Mouse (Mus musculus): ENCODE measurements around the gene Myh14. TPM values are rescaled to one million over a fixed set of nuclear protein-coding genes. Genes with fewer than 3 reads are reported as not detected.

Myh14 gene
- total RNA-seq, 1 experiment from 2014 or later = 4.3 TPM

GRCm38 (mm10) chr7:44630437-44630836, 40.2 kb downstream of the Myh14 start:
- DNase-seq = no peak

DNA sequence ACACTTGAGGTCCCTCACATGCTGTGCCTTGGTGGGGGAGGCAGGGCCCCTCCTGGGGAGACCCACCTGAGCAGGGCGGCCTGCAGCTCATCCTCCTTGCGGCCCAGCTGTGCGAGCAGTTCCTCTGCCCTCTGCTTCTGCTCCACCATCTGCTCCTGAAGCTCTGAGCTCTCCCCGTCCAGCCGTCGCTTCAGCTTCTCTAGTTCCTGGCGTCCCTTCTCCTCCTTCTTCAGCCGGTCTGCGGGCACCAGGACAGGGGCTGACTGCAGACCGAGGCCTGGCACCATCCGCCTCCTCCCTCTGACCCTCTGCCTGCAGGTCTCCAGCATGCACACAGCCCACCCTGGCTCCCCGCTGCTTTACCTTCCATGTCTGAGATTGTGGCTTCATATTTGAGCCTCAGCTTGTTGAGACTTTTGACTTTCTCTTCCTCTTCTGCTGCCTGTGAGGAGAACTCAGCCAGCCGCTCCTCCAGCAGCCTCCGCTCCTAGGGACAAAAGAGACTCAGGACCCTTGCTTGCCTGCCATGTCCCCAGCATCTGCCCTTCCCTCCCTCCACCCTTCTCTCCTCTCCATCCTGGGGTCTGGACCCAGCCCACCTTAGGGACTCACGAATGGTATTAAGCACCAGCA, 42.1 kb downstream of the Myh14 start:
- DNase-seq = no peak

GRCm38 (mm10) chr7:44626966-44627365, 43.7 kb downstream of the Myh14 start:
- no peak for DNase-seq

DNA sequence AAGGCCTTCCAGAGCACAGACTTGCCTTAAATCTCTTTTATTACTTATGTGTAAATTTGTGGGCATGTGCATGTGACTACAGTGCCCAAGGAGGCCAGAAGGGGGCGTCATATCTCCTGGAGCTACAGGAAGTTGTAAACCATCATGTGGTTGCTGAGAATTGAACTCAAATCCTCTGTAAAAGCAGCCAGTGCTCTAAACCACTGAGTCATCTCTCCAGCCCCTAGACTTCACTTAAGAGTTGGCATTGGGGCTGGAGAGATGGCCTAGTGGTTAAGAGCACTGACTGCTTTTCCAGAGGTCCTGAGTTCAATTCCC, 44.6 kb downstream of the Myh14 start:
- DNase-seq = no peak

- DNase-seq = no peak
Observed at GRCm38 (mm10) chr7:44625241-44626067, 45.2 kb downstream of the Myh14 start.

DNA sequence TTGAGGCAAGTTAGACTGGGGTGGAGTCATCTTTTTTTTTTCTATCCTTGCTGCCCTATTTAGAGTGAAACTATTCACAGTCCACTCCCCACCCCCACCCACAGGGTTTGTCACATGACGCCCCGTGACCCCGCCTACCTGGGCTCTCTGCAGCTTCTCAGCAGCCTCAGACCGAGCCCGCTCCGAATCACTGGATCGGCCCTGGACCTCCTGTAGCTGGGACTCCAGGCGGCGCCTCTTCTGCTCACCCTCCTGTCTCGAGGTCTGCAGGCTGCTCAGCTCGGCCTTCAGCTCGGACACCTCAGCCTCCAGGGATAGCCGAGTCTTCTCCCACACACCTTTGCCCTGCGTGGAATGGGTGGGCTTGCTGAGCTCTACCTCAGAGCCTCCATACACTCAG, 45.8 kb downstream of the Myh14 start:
- no peak for DNase-seq

- no peak for DNase-seq
Observed at GRCm38 (mm10) chr7:44624543-44624826, 46.2 kb downstream of the Myh14 start.

GRCm38 (mm10) chr7:44623714-44624542, 46.7 kb downstream of the Myh14 start:
- no peak for DNase-seq

GRCm38 (mm10) chr7:44617059-44617458, 53.6 kb downstream of the Myh14 start:
- DNase-seq = no peak

DNA sequence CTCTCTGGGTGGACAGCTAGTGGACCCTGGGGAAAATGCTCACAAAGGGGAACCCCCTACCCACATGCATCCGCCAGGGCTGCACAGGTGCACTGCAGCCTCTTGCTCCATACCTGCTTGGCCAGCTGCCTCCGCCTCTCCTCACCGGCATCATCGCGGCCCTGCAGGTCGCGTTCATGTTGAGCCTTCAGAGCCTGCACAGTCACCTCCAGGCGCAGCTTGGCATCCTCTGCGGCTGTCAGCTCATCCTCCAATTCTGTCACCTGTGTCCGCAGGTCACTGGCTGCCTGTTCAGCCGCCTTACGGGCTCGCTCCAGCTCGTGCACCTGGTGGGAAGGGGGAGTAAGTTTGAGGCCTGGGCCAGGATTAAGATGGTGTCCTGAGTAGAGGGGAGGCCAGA, 54.7 kb downstream of the Myh14 start:
- no peak for DNase-seq

- DNase-seq = no peak
Observed at GRCm38 (mm10) chr7:44615309-44615708, 55.3 kb downstream of the Myh14 start.

DNA sequence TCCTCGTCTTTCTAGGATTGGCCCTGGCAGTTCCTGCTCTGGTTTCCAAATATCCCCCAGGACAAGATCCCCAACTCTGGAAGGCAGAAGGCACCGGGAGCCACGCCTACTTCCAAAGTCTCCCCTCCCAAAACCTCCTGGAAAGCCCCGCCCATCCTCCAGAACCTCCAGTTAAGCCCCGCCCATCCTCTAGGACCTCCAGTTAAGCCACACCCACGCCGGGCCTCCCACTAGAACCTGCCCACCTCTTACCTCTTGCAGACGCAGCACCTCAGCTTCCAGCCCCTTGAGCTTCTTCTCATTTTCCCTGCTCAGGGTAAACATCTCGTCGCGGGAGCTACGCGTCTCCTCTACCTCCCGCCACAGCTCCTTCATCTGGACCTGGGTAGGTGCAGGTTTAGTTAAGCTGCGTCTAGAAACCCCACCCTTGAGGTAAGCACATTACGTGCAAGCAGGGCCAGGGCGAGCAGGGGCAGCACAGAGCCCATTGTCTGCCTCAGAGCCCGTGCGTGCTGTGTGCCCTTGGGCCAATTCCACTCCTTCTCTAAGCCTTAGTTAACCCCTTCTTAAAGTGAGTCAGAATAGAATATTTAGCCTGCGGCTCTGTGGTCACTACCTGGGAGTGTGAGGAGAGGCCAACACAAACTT, 56.5 kb downstream of the Myh14 start:
- no peak for DNase-seq

- DNase-seq = no peak
Observed at GRCm38 (mm10) chr7:44612192-44612591, 58.5 kb downstream of the Myh14 start.

- DNase-seq = no peak
Observed at GRCm38 (mm10) chr7:44606171-44606901, 64.3 kb downstream of the Myh14 start.

GRCm38 (mm10) chr7:44605436-44605835, 65.2 kb downstream of the Myh14 start:
- DNase-seq = no peak

DNA sequence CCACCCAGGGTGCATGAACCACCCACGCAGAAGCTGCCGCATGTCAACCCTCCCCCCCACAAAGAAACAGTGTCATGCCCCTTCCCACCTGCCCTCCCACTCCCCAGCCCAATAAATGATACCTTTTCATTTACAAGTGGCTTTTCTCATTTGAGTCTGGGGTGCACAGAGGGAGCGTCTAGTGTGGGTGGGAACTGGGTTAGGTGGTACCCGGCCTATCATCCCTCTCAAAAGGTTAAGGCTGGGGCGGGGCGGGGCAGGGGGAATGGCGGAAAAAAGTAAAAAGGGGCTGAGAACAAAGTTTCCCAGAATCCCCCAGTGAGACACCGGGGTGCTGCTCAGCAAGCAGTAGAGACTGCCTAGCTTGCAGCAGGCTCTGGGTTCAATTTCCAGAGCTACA, 66.0 kb downstream of the Myh14 start:
- DNase-seq = no peak

DNA sequence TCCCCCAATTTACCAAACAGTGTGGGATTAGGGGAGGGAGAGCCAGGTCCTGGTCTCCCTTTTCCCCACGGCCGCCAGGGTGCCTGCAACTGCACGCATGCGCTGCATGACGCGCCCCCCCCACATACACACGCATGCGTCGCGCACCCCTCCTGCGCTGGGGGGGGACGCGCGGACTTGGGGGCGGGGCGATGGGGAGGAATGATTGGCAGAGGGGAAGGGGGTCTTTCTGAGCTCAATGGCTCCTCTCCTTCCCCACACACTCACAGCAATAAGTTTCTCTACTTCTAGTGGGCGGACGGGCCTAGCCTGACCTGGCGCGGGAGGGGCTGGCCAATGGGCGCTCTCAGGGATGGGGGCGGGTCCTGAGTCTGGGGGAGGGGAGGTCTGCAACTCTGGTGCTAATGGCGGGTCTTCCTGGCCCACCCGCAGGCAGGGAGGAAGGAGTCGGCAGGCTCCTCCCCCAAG, 66.5 kb downstream of the Myh14 start:
- peak; percentile 43 for DNase-seq

DNA sequence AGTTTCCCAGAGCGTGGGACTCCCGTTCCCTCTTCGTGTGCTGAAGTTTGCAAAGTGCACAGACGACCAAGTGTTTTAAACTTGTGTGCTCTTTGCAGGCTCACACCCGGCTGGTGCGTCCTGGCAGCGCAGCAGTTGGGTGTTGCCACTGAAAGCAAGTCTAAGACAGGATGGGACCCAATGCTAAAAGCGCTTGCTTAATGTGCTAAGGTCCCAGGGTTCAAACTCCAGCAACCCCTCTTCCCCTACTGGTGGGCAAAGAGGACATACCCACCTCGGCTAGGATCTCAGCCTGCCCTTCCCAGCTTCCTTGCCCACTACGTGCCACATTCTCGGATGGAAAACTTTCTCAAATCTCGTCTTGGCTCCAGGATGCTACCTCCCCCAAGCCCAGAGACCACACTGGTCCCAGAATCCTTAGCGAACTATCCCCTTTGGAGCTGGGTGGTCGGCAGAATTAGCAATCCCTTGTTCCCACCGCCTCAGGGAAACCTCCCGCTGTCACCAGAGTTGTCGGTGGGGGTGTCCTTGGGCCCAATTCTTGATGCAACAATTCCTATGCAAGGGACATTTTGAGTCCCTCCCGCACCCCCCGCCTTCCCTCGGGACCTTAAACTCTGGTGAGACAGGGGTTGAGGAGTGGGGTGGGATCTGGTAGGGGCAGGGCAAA, 67.3 kb downstream of the Myh14 start:
- DNase-seq = no peak

GRCm38 (mm10) chr7:44602443-44602842, 68.2 kb downstream of the Myh14 start:
- no peak for DNase-seq

DNA sequence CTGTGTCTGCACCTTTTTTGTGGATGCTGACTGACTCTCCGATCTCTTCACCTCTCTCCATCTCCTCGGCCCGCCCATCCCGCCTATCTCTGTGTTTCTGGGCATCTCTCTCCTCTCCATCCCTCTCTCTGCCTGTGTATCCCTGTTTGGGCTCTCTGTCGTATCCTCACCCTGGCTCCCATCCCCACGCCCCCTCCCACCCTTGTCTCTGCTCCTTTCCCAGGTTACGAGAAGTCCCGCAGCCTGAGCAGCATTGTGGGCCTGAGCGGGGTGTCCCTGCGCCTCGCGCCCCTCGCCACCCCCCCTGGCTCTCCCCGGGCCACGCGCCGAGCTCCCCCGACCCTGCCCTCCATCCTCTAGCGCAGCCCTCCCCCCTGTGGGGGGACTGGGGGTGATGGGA, 69.0 kb downstream of the Myh14 start:
- no peak for DNase-seq

DNA sequence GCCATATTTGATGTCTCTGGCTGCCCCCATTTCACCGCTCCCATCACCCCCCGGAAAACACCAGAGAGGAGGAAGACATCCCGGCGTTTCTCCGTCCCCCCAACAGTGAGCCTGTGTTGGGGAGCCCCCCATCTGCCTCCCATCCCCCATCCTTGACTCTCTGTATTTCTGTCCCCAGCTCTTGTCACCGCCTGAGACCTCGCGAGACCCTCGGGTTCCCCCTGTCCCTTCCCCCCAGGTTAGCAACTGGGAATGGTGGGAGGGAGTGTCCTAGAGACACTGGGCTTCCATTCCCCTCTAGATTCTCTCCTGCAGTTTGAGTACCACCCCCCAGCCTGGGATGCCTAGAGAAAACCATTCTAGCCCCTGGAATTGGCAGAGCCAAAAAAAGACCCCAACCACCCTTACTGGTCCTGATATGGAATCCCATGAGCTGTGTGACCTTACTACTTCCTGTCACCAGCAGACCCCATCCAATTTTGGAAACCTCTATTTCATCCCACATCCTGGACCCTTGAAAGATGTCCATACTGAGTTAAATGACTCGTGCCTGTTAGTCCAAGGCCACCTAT, 69.9 kb downstream of the Myh14 start:
- no peak for DNase-seq

Measured in adrenal gland, postnatal 25 days (tissue).